Mouse (Mus musculus) heart, postnatal 4 days (tissue): ENCODE data around the gene Mroh2a. TPM values are rescaled to one million over a fixed set of nuclear protein-coding genes. Genes with fewer than 3 reads are reported as not detected.

ENCODE experiments used
- DNase-seq: peaks from one replicate; pipeline ENCODE4 v3.0.0; 2021
- total RNA-seq, 2 experiments: library from RNA; stranded (reverse); gene quantifications; 2 replicates each; pipeline ENCODE4 v1.2.3; 2021

The Mroh2a gene
- total RNA-seq, 2 experiments from 2014 or later: 0.02 TPM; not detected in 1

DNA sequence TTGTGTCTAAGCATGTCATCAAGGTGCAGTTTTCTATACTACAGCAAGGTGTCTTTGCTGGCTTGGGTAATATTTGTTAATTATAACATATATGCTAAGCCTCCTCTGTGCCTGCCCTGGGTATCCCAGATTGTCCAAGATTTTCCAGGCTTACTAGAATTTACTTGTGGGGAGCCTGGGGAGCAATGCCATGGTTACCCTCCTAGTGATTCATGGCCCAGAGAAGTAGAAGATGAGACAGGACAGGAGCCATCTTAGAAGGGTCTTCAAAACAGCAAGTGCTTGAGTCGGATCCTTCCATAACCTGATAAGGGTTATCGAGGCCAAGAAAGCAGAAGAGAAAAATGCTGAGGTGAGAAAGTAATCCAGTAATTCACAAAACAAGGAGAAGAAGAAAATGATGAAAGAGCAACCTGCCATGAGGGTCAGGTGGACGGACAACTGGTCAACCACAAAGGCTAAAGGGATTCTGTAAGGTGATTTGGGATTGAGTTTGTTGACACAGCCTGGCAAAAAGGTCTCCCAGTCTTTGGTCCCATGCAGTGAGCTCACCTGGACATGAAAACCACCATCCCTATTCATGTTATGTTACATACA lies 64.7 kb downstream of the Mroh2a start:
- no peak for DNase-seq

DNA sequence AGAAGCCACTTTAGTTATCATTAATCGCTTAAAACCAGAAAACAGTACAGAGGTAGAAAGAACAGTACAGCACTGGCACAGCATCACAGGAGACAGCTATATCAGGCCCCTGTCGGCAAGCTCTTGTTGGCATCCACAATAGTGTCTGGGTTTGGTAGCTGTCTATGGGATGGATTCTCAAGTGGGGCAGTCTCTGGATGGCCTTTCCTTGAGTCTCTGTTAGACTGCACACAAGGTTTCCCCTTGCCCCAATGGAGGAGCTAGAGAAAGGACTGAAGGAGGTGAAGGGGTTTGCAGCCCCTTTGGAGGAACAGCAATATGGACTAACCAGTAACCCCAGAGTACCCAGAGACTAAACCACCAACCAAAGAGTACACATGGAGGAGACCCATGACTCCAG lies 65.3 kb downstream of the Mroh2a start:
- no peak for DNase-seq

DNA sequence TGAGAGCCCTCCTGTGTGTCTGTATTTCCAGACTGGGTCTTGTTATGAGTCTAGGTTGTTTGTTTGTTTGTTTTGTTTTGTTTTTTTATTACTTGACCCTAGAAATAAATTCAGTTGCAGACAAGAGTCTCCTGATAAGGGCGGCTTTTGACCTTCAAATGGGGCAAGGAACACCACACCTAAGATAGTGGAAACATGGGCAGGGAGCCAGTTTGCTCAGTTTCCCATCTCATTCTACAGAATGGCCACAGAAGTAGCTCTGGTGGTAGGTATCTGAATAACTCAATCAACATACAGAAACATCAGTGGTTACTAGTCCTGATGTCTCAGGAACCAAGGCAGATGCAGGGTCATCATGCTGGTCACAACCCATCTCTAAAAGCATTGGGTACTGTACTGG lies 67.9 kb downstream of the Mroh2a start:
- no peak for DNase-seq

DNA sequence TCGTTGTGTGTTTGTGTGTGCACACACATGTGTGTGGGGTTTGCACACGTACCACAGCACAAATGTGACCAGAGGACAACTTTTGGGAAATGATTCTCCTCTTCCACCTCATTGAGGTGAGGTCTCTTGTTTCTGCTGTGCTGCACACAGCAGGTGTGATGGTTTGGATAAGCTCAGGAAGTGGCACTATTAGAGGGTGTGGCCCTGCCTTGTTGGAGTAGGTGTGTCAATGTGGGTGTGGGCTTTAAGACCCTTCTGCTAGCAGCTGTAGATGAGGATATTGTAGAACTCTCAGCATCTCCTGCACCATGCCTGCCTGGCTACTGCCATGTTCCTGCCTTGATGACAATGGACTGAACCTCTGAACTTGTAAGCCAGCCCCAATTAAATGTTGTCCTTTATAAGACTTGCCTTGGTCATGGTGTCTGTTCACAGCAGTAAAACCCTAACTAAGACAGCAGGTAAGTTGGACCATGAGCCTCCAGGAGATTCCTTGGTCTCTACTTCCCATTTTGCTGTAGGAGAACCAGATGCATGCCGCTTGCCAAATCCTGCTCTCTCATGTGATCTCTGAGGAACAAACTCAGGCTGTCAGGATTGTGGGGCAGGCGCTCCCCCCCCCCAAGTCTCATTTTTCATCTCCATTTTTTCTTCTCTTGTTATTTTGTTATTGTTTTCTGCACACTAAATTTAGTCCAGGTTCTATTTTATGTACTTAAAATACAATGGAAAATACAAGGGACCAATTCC lies 69.6 kb downstream of the Mroh2a start:
- DNase-seq: no peak

DNA sequence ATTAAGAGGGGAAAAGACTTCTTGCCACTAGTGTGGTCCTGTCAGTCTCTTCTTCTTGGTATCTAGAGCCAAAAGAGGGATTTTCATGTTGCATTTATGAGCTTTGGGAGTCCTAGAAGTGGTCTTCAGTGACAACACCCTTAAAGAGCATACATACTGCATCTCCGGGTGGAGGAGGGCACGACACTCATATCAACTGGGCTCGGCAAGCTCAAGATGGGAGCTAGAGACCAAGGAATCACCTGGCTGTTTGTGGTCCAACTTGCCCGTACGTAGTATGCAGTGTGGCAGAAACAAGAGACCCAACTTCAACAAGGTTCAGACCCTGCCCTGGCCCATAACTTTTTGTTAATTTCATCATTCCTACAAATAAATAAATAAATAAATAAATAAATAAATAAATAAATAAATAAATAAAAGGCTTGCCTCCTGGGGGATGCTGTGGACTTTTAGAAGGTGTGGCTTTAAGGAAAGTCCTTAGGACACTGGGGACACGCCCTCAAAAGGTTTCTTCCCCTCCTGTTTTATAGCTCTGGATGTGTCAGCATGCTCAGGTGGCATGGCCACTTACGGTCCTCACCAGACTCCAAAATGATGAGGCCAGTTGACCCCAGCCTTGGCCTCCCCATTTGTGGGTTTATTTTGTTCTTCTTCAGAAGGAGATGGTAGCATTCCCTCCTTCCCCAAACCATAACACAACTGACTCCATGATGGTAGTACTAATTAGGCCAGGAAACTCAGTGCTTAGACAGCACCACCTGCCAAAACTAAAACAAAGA lies 70.9 kb downstream of the Mroh2a start:
- no peak for DNase-seq

DNA sequence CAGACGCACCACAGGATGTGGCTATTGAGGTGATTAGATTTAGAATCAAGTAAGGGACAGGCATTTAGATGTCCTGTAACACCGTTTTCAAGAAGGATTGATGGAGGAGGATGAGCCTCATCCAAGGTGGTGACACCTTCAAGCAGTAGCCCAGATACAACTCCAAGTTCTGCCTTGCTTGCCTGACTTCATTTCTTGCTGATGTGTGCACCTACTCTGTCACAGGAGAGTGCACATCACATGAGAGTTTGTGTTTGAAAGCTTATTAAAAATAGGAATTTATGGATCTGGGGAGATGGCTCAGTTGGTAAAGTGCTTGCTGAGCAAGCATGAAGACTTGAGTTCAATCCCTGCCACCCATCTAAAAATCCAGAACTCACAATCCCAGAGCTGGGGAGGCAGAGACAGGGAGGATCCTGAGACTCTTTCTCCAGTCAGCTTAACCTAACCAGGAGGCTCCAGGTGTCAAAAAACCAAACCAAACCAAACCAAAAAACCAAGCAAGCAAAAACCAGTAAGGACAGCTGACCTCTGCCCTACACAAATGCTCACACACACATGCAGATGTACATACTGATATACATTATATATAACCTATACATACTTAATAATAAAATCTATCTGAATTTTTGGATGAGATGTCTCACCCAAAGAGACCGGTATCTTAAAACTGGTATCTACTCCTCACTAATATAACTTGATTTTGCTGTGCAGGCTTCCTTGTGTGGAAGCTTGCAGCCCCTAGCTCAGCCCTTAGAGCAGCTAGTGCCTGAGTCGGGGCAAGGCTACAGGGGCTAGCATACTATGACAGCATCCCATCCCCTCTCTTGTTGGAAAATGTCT lies 72.1 kb downstream of the Mroh2a start:
- no peak for DNase-seq

DNA sequence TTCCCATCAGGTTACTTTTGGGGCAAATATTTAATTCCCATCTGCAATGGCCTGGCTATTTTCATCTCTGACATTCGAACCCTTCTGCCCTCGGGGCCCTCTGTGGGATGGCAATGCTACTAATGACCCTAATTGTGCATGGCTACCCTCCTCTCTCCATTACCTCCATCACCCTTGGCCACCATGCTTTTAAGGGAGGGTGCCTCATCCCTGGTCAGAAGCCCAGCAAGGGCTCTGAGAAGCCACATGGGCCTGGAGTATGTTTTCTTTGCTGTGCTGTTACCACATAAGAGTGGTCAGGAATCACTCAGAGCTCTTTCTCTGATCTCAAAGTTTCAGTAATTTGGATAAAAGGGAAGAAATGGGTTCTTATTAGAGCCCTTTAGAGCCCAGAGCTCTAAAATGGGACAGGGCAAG lies 72.8 kb downstream of the Mroh2a start:
- DNase-seq: no peak

DNA sequence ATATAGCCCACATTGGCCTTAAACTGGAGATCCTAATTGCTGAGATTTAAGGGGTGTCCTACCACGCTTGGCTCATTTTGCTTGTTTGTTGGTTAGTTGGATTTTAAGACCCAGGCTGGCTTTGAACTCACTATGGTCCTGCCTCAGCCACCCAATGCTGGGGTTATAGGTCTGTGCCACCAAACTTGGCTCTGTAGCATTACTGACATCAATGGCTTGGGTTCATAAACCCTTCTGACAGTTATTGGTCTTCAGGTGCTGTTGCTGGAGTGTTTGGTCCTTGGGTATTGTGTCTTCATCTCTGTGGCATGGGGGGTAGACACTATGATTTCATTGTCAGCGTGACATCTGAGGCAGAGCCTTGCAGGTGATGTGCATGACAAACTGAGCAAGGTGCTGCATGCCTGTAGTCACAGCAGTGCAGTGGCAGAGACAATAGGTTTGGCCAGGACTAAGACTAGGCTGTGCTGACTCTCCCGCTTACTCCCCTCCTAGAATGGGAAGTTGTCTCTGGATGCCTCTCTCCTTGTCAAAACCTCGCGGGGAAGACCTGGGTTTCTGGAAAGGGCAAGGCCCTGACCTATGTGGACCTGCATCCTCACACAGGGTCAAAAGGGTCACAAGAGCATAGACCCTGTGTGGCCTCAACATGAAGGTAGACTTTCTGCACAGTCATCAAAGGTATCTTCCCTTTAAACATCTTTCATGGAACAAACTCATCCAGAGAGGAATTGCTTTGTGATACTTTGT lies 73.7 kb downstream of the Mroh2a start:
- DNase-seq: no peak

DNA sequence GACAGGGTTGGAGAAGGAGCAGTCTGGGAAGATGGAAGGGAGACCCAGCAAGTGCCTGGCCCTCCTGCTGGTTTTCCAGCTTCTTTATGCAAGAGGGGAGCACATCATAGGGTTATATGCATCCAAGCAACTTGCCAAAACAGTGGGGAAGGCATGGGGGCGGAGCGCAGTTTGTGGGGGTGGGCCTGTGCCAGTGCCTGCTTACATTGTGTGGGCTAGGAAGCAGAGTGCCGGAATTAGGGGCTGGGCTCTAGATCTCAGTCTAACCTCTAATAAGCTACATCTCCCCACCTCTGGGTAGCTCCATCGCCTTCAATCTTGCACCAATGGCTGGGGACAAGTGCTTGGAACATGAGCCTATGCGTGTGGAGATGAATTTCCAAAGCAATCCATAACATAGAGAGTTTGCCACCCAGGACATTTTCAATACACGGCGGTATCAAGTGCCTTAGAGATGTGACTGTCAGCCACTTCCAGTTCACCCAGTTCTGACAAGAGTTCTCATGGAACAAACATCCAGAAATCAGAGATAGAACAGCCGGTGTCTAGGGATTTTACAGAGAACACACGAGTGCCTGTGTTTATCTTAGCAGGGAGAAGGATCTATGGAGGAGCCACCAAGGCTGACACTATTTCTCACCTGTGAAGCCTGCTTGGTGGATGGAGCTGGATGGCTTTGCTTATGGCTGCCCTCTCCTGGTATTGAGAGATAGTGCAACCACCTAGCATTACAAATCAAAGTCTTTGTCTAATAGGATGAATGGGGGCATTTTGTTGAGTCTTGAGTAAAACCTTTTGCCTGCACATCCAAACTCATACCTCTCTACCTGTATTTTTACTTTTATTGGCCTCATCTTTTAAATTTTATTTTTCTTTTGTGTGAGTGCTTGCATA lies 74.6 kb downstream of the Mroh2a start:
- DNase-seq: no peak

DNA sequence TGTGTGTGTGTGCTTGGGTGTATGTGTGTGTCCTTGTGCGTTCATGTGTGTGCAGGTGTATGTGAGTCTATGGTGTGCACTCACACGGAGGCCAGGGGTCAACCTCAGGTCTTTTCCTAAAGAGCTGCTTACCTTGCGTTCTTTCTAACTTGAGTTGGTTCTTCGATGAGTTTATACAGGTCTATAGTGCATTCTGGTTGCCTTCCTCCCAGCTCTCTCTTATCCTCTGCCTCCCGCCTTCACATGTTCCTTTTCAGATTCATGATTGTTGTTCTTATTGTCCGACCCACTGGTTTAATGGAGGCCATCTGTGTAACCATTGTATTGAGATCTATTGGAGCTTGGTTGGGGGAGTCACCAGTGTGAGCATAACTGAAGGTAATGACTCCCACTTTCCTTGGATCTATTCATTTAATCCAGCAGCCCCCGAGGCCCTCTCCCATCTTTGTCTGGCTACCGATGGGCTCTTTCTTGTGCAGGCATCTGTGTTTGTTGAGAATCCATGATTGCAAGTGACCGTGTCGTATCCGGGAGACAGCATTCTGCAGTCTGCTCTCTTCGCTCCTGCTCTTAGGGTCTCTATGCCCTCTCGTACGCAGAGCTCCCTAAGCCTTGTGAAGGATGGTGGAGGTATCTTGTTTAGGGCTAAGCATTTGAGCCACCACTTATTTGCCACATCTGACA lies 75.4 kb downstream of the Mroh2a start:
- DNase-seq: no peak

DNA sequence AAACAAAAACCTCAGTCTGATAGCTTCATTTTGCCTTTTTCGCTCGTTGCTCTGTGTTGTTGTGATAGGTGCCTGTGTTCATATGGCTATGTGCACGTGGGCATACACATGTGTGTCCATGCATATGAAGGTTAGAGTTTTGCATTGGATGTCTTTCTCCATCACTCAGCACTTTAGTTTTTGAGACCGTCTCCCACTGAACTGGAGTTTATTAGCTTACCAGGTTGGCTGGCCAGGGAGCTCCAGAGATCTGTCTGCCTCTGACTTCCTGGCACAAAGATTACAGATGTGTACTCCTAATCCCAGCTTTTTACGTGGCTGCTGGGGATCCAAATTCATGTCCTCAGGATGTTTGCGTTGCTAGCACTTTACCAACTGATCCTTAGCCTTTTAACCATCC lies 77.0 kb downstream of the Mroh2a start:
- DNase-seq: no peak

DNA sequence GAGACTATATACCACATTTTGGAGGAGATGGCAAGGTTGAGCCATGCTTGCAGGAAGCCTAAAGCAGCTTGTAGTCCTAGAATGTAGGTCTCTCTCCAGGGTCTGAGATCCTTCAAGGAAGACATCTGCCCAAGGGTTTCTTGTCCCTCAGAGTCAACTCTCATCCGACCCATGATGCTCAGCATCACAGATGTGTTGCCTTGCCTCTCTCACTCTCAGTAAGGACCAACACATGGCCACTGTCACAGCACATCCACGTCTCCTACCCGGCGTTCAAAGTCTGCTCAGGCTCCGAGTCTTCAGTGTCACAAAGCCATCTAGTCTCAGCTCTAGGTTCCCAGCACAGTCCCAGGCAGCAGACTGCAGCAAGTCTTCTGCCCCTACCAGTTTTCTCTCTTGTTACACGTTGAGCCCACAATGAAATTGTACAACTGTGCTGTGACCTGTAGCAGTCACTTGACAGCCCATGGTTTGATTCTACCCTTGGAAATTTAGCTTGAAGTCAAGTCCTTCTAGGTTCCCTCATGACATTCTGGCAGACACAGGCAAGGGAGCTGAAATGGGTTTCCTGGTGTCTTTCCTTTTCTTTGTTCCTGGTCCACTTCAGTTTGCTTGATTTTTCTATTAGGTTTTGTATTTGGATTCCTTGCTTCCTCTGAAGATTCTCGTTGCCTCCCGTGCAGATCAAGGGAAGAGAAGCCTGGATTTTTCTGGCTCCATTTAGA lies 77.6 kb downstream of the Mroh2a start:
- DNase-seq: no peak

DNA sequence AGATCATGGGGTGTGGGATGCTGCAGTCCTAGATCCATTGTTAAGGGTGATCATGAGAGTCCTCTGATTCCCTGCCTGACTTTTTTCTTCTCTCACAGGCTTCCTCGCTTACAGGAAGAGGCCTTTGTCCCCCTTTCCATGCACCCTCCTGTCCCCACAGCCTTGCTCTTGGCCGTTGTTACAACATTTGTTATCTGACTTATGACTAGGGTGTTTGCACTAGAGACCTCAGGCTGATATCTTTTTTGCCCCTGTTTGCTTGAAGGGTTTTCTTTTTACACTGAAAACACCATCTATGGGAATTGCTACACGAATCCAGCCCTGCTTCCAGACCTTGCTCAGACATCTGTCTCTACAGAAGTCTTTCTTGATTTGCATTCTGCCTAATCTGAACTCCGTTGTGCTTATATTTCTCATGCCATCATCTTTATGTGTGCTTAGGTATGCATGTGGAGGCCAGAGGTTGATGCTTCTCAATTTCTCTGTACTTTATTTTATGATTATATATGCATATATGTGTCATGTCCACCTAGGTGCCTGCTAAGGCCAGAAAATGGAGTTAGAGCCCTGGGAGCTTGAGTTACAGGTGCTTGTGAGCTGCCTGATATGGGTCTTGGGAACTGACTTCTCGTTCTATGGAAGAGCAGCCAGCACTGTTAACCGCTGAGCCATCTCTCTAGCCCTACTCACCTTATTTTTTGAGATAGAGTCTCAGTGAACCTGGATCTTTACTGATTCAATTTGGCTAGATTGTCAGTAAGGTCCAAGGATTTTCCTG lies 78.4 kb downstream of the Mroh2a start:
- no peak for DNase-seq

DNA sequence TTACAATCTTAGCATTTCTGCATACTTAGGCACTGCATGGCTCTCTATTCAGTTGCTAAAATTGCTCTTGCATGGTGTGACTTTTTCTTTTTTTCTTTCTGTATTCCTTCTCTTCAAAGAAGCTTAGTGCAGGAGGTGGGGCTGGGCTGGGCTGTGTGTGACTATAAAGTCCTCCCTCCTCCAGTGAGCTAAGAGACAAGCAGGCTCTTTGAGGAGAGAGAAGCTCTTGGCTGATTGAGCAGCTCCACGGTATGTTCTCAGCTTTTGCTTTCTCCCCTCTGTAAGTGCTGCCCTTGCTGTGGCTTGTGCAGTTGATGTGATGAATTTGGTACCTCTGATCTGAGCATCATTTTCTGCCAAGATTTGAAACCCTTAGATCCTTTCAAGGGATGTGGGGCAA lies 79.8 kb downstream of the Mroh2a start:
- no peak for DNase-seq

DNA sequence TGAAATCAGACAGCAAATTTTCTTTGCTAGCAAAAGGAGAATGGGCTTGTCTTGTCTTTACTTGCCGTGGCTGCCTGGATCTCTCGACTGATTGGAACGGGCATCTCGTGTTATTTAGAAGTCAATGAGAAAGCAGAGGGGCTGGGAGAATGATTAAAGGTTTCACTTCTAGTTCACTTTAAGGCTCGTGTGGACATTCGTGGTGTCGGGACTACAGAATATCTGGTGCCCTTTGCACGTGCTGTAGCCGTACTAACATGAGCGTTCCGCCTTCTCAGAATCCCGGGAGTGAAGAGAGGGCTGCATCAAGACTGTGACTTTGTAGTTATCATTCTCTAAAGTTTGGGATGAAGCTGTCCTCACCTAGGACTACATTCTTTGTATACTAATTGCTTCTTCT lies 80.4 kb downstream of the Mroh2a start:
- no peak for DNase-seq

DNA sequence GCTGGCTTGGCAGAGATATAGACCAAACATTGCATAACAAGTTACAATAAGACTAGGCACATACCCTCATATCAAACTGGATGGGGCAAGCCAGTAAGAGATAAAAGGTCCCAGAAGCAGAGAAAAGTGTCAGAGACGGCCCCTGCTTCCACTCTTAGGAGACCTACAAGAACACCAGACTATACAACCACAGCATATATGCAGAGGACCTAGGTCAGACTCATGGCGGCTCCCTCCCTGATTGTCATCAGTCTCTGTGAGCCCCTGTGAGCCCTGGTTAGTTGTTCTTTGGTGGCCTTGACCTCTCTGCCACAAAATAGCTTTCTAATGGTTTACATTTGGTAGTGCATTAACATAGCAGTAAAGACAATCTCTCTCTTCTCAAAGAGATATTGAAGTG lies 82.2 kb downstream of the Mroh2a start:
- no peak for DNase-seq

DNA sequence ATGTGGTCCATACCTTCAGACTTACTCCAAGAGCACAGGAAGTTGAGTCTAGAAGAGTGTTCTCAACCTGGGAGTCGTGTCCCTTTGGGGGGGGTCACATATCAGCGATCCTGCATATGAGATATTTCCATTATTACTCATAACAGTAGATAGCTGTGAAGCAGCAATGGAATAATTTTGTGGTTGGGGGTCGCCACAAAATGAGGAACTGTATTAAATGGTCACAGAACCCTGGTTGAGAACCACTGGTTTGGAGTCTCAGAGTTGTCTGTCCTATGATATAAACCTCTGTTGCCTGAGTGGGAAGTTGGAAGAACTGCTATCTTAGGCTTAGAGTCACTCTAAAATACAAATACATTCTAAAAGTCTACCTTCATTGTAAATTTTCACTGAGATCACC lies 83.1 kb downstream of the Mroh2a start:
- no peak for DNase-seq

DNA sequence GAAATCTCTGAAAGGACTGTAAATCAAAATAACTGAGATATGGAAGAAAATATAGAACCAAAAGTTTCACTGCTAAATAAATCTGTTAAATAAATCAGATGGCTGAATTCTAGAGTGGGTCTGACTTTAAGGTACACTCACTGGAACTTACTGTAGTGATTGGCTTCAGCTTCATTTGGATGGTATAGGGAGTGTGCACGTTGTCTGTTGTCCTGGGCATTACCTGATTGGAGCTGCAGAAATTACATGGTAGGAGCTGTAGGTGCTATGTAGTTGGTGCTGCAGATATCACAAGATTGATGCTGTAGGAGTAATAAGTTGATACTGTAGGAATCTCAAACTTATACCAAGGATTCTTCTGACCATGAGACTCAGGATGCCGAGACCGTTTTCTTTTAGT lies 83.6 kb downstream of the Mroh2a start:
- DNase-seq: no peak
